Mouse (Mus musculus): Measurements from ENCODE around the gene Epha6.

Epha6 gene

DNA sequence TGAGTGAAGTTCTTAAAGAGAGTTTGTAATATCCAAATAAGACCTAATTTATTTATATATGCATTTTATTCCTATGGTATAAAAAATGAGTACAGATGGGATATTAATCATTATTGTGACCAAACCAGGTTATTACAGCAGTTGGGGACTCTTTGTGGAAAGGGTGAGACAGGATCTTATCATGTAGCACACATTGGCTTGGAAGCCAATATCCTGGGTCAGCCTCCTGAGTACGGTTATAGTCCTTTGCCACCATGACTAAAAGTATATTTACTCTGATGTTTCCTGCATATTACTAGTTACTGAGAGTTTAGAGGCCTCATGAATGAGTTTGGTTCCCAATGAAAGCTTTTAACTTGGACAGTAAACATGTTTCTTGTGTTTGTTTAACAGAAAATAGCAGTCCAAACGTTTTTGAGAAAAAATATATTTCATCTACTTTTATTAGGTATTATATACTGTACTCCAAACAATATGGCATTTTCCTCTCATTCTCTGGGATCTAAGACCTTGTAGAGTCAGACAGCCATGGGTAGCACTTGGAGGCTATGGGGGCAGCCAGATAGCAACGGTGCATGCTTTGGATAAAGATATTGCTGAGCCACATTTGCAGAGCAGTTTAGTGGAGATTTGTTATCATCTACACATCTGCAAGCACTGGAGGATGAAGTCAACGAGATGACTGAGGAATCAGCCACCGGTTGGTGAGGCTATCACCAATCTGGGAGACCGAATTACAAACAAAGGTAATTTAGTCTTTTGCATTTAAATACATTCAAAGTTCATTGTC, 340.4 kb downstream of the Epha6 start:
- DNase-seq, result no peak

DNA sequence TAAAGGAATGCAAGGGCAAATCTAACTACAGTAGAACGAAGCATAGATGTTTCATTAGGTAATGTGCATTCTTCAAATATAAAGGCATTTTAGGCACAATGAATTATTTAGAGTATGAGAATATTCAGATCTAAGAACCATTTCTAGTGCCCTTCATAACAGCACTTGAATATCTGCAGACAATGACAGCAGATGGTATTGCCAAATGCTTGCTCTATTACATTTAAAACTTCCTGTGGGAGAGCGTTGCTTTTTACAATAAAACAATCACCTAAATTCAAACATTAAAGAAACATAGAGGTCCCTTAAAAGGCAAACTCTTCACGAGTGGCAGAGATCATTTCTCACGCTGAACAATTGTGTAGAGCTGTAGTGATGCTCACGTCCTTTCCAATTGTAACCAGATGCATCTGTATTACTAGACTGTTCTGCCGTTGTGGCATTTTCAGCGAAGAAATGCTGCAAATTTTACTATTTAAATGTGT, 347.1 kb downstream of the Epha6 start:
- no peak for DNase-seq

DNA sequence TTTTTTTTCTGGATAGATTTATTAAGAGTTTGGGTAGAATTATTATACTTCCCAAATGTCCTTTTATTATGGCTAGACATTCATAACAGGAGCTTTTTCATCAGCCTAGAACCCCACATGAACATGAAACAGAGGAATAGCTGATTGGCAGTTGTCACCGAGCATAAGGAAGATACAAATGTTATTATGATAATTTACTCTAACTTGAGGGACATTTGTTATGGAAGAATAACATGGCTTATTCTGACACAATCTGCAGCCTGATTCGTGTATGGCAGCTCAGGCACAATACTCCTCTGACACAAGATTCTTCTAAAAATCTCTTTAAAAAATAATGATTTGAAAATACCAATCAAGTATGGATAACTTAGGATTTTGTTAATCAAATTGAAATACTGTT, 347.7 kb downstream of the Epha6 start:
- DNase-seq, result no peak

DNA sequence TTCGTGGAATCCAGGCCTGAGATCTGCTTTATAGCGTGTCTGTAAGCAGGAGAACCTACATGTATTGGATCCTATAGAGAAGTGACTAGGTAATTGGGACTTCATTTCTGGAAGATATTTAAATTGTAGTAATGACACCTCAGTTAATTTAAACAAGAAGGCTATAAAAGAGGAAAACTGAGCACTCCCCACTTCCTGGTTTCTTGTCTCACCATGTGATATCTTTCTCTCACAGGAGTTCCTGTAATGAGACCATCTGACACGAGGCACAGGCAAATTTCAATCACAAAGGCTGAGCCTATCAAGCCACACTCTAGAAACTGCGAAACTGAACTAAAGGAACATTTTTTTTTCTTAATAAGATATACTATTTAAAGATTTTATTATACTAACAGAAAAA, 348.3 kb downstream of the Epha6 start:
- no peak for DNase-seq

DNA sequence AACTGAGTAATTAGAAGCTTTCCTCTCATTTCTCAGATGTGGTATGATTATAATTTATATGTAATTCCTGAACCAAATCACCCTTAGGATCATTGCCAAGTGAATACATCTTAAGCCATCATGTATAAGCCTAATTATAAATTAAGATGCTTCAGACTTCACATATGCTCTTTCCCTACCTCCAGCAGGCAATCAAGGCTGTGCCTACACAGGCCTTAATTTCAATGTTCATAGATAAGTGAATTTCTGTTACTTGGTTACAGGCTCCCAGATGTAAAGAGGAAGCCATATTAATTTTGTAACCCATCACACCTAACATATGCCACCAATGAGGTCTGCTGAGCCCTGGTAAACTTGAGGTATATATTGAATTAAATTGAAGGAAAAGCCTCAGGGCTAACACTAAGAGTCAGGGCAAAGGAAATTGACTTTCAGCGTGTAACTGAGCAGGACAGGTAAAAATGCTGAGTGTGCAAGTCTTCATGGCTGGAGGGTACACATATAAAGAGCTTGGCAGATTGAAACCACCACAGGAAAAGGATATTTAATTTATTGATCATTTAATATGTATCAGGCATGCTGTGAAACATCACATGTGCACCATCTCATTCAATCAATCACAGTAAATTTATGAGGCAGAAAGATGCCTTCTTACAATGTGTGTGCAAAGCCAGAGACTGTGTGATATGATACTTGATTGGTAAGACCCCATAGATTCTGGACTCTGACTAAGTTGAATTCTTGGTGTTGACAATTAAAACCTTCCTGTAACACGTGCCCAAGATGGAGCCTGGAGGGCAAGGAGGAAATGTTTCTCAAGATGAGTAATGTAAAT, 365.8 kb downstream of the Epha6 start:
- no peak for DNase-seq

DNA sequence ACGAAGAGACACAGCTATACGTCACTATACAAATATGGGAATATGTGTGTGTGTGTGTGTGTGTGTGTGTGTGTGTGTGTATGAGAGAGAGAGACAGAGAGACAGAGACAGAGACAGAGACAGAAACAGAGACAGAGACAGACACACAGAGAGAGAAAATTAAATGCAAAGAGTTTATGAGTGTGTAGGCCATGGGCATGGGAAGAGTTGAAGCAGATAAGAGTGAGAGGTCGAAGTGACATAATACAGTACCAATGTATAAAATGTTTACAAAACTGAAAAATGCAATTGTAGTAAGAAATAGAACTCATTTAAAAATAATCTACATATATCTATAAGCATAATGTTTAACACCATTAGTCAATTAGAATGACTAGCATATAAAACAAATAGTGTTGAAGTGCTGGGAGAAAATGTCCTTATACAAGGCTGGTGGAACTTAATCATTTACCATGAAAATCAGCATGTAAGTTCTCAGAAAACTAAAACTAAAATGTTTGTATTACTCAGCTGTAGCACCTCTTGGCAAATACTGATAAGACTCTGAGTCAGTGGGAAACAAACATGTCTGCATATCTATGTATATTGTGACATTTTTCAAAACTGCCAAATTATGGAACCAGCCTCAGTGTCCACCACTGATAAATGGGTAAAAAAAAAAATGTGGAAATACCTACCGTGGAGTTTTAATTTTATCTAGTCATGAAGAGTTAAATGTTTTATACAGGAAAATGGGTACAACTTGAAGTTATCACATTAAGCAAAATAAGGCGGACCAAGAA, 371.2 kb downstream of the Epha6 start:
- DNase-seq, result no peak

DNA sequence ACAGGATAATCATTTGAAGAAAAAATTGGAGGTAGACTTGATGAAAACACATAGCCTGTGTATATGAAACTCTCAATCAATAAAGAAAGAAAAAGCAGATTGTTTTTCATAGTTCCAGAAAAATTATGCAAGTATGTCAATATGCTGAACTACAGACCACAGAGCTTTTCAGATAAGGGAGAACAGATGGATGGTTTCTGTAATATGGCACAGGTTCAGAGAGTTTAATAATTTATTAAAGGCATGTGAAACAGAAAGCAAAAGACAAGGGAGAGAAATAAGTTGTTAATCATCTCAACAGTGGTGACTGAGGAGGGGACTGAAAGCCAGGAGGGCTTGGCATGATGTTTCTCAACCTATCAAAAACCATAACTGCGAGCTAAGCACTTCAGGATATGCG, 372.3 kb downstream of the Epha6 start:
- no peak for DNase-seq

DNA sequence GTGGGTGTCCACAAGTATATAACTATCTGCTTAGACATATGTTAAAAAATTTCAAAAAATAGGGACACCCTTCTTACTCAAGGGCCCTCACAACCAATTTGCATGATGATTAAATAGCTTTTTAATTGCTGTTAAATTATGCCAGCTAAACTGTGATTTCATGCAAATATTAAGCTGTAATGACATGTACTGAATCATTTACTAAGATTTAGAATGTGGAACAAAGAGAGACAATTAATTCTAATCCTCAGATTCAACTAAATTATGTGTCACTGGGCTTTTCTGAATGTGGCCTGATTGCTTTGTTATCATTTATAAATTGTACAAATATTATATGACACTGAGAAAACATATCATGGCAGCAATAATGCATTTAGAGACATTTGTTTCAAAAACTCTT, 396.2 kb downstream of the Epha6 start:
- no peak for DNase-seq

DNA sequence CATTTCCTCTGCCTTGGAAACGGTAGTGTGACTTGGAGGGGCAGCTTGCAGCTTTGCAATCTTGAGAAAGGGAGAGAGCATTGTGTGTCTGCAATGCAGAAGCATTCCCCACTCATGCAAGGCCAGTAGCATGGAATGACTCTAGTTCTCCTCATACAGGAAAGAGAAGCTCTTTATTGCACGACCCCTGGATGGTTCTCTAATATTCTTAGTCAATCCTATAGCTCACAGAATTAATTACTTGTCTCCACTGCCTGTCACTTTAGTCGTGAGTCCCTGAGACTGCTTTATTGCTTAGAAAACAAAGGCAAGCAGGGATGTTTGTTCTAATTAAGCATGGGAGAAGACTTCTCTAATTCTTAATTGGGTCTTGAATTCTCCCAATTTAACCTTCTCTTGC, 429.8 kb downstream of the Epha6 start:
- no peak for DNase-seq

DNA sequence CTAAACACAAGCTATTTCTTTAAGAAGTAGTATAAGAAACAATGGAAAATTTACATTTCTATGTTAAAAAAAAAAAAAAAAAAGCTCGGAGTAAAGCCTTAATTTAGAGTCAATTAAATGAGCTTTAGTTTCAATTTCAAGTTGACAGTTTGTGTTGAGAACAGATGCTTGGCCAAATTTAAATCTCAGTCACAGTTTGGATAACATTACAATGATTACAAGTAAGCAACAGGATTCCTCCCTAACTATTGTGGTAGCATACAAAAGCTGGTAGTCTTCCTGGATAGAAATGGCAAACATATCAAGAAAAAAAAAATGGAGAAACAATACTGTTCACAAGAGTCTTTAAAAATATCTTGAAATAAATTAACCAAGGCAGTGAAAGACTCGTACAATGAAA, 452.9 kb downstream of the Epha6 start:
- DNase-seq, result no peak

DNA sequence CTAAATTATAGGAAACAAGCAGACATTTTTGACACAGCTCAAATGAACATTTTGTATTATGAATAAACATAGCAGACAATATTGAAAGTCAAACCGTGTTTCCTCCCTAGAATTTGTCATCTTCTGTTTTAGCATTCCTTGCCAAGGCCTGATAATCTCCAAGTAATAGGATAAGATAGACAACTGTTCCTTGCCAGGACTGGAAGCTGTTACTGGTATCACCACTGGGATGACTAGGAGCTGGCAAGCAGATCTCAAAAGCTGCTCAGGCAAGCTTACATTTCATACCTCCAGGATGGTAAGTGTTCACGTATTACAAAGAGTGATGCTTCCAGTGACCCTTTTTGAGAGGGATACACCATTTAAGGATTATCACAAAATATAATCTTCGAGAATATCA, 461.0 kb downstream of the Epha6 start:
- no peak for DNase-seq

DNA sequence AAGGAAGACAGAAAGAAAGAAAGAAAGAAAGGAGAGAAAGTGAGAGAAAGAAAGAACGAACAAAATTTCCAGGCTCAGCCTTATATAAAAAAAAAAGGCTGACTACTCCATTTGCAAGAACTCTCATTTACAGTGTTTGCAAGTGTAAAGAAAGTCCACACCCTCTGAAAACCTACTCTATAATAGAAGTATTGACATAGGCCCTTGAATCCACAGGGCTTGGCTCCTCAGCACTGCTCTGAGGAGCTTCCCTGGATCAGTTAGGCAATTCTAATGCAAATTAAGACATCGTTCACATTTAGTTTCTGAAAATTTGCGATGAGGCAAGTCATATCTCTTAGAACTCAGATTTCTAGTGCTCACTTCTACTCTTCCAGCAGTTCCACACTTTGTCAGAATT, 483.9 kb downstream of the Epha6 start:
- no peak for DNase-seq

DNA sequence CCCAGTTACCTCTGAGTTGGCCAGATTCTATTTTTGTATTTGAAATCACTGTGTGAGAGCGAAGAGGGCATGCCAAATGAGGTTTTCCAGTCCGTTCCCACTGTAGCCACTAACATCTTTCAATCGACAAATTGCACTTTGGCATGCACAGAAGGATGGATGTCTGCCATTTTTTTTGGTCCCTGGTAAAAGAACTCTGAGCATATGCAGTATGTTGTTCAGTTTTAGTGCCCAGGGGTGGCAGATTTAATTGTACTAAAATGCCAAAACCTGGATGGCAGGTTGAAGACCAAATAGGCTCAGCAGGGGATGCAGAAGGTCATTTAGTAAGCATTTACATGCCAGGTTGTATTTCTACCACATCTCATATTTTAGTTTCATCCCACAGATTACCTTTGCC, 503.1 kb downstream of the Epha6 start:
- no peak for DNase-seq

DNA sequence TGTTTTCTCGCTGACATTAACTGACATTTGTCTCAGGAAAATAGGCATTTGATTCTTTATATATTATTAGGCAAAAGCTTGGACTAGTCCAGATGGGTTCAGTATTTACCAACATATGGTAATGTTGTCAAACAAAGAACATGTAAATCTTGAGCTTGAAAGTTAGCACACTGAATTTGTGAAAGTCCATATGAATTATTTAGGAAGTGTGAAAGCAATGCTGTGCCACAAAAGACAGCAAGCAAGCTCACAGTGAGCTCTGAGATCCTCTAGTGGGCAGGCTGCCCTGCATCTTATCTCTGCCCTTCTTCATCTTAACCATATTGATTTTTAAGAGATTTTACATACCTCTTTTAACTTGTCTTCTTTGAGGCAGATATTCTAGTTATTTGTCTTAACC, 510.0 kb downstream of the Epha6 start:
- DNase-seq, result no peak

DNA sequence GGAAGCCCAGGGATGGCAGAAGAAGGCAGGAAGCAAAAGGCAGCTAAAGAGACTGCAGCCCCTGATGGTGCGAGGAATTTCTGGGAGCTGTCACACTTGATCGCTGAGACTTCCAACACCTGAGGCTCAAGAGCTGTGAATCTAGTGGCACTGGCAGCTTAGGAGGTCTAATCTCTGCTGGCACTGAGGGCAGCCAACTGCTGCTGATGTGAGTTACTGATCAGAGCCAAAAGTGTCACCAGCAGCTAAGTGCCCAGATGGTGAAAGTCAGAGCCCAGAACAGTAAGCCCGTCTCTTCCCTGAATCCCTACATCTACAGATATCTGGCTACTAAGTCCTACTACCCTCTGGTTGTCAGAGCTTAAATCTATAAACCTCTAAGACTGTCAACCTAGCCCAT, 518.4 kb downstream of the Epha6 start:
- no peak for DNase-seq

DNA sequence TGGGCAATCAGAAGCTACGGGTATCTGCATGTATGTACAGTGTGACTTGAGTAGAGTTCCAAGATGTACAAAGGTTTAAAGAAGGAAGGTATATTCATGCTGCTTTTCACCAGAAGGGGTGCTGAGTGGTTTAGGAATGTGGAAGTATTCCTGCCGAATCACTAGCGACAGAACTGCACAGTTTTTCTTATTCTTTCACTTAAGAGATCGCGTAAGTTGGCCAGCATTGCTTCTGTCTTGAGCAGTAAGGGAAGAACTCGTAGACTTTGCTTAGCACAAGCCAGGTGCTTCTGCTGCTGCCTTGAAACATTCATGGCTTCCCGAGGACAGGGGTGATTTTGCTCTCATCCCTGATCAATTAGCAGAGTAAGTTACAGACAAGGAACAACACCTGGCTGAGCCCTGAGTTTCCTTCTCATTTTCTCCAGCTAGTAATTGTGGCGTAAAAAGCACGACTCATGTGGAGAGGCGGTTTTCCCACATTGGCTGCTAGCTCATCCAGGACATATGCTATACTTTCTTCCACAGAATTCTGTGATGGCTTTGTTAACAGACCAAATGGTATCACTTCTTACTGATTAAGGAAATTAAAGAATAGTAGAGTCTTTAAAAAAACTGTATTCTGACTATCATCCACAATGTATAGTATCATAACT, 534.7 kb downstream of the Epha6 start:
- no peak for DNase-seq

DNA sequence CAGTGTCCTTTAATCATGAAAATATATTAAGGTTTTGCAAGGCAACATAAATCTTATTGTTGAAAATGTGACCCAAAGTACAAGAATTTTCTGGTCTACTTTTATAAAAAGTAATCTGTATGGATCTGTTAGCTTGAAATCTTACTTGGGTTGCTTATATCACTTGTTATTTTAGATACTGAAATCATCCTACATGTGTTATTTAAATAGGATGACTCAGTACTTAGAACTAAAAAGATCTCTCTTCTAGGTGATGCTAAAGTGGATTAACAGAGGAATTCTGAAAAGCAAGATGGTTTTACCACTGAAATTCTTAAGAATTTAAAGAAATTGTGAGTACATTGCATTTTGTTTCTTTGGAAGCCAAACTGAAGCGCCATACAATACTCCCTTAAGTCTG, 561.5 kb downstream of the Epha6 start:
- no peak for DNase-seq

DNA sequence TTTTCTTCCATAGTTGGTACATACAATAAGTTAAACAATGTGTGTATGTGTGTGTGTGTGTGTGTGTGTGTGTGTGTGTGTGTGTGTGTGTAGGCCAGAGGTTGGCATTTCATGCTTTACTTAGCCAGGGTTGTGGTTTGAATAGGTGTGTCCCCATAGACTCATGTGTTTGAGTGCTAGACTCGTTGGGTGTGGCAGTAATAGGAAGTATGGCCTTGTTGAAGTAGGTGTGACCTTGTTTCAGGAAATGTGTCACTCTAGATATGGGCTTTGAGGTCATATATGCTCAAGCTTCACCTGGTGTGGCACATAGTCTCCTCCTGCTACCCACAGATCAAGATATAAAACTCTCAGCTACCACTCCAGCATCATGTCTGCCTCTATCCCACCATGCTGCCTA, 577.0 kb downstream of the Epha6 start:
- no peak for DNase-seq

DNA sequence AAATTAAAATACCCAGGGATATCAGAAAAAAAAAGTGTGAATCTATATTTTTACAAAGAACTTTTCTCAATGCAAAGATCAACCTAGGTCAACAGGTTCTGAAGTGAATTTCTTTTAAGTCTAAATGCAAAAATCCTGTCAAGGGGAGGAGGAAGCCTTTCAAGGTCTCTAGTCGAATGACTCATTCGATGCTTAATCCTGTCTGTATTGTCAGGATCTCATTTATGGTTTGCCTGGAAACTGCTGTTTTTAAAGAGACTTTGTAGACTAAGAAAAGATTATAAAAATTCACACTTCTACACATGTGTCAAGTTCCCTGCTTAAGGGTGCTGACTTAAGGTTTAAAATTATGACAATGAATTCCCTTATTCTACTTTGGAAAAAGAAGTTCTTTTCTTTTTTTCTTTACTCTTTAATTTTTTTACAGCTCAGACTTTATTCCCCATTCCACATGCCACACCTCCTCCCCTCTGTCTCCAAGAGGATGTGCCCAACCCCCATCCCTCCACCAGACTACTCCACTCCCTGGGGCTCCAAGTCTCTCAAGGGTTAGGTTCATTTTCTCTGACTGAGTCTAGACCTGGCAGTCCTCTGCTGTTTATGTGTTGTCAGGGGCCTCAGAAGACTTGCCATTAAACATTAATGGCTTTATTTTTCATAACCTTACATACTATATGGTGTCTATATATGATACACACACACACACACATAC, 598.3 kb downstream of the Epha6 start:
- no peak for DNase-seq

DNA sequence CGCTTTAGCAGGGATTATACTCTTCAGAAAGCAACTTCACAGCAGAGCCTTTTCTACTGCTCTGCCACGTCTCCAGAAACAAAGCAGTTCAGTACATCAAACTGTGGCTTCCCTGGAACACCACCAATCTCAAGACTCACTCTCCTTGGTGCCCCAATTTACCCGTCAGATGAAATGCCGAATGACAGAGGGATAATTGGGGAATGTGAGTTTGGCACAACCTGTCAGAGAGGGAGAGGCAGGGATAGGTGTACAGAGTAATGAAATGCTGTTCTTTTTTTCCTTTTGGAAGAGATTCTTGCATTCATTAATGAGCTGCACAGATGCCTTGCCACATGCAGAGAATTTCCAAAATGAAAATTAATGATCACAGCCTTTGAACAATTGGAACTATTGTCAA, 635.5 kb downstream of the Epha6 start:
- no peak for DNase-seq

DNA sequence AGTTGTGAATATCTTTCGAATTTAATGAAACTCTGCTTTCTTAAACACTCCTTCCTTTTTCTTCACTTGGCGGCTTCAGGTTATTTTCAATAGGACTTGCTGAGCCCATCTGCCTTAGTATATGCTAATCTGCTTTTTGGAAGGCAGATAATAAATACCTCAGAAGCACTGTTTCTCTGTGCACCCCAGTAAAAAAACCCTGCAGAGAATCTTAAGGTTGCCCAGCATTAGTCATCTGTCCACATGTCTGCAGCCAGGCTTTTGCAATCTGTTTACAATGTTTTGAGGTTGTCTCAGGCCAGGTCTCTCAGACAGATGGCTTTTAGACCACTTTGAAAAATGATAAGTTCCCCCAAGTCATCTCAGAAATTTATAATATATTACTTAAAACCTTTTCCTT, 649.6 kb downstream of the Epha6 start:
- DNase-seq, result no peak

DNA sequence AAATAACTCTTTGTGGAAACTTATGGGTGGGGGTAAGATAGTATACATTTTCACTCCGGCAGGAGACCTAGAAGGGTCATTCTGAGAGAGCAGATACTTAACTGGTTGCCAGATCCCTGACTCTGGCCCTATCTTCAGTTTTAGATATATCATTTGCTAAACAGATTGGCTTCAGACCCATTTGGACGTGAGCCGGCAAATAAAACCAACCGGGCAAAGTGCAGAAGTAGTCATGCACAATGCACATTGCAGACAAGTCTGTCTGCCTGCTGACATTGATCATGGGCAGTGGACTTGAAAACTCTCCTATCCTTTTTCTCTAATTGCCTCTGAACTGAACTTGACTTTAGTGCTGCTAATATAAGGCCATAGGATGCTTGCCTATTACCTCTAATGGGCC, 681.6 kb downstream of the Epha6 start:
- no peak for DNase-seq

Measured in thymus, postnatal 25 days (tissue).